Mouse (Mus musculus) CH12.LX (cell line): ENCODE measurements at regions not wholly inside any gene's neighbourhood (a gene's known extent, or its start where the extent isn't known, plus 50 kb on each side); places are given as distances from the start of the nearest gene placed in this dataset.

ENCODE experiments used
- DNase-seq: peaks from one replicate; pipeline ENCODE4 v3.0.0-alpha.2; 2013; ENCODE audit errors: extremely low read depth
- H3K27ac ChIP-seq: 2 replicates; pipeline ENCODE4 v1.5.1; 2012; ENCODE audit warnings: low read depth, mild to moderate bottlenecking, control low read depth, moderate library complexity; ENCODE audit not compliant: insufficient read depth
- H3K27me3 ChIP-seq: replicated peaks from 2 replicates; pipeline ENCODE3; 2012; ENCODE audit warnings: inconsistent platforms
- H3K36me3 ChIP-seq, 2 experiments: replicated peaks in 1 of 2; 2 replicates each; pipeline versions ENCODE3 to v1.6.1; 2012; ENCODE audit warnings: inconsistent platforms in 1 of 2, low read length in 1 of 2, mild to moderate bottlenecking in 1 of 2, mixed read lengths in 1 of 2, moderate library complexity in 1 of 2; ENCODE audit not compliant: control insufficient read depth in 1 of 2, insufficient read depth in 1 of 2
- H3K4me1 ChIP-seq, 2 experiments: 2 replicates each; pipeline ENCODE4 v1.6.1; 2012; ENCODE audit warnings: inconsistent platforms in 1 of 2, moderate library complexity in 1 of 2; ENCODE audit not compliant: insufficient read depth in 2 of 2, control insufficient read depth in 1 of 2
- H3K4me2 ChIP-seq: 2 replicates; pipeline ENCODE4 v1.6.1; 2012; ENCODE audit warnings: low read depth, mild to moderate bottlenecking, control low read depth; ENCODE audit not compliant: poor library complexity, insufficient read depth, severe bottlenecking
- H3K4me3 ChIP-seq, 3 experiments: fragments of 150-350 bp in 1 of 3; sonication (generic) in 1 of 3; replicated peaks in 1 of 3; 2 replicates each; pipeline versions ENCODE3 to v1.5.1; 2011 to 2012; ENCODE audit warnings: low read depth in 2 of 3, low read length in 2 of 3, mild to moderate bottlenecking in 2 of 3, moderate library complexity in 2 of 3, control low read depth in 1 of 3, improper control_type of control experiment in 1 of 3, inconsistent platforms in 1 of 3, mixed read lengths in 1 of 3; ENCODE audit not compliant: poor library complexity in 1 of 3
- H3K79me2 ChIP-seq: replicated peaks from 2 replicates; pipeline ENCODE4 v1.6.1; 2012; ENCODE audit warnings: mild to moderate bottlenecking, moderate library complexity; ENCODE audit not compliant: control insufficient read depth, poor library complexity, insufficient read depth, severe bottlenecking; ENCODE audit errors: extremely low read depth
- H3K9ac ChIP-seq: 2 replicates; pipeline ENCODE4 v1.6.1; 2012; ENCODE audit warnings: low read depth, mild to moderate bottlenecking, control low read depth, moderate library complexity; ENCODE audit not compliant: insufficient read depth
- H3K9me3 ChIP-seq: replicated peaks from 2 replicates; pipeline ENCODE3; 2012; ENCODE audit warnings: low read length, inconsistent platforms, mixed read lengths
- BHLHE40 ChIP-seq: IDR thresholded peaks from 2 replicates; pipeline ENCODE4 v1.6.1; 2011; ENCODE audit warnings: mild to moderate bottlenecking, low read depth, low read length, improper control_type of control experiment
- CHD1 ChIP-seq: IDR thresholded peaks from 2 replicates; pipeline ENCODE4 v1.6.1; 2012; ENCODE audit warnings: low read depth, low read length, improper control_type of control experiment, inconsistent platforms
- CTCF ChIP-seq, 2 experiments: IDR thresholded peaks in 1 of 2; conservative IDR thresholded peaks in 1 of 2; 2 replicates each; pipeline ENCODE4 v1.5.1; 2011 to 2012; ENCODE audit warnings: low read depth in 2 of 2, low read length in 2 of 2, improper control_type of control experiment in 1 of 2, inconsistent platforms in 1 of 2, mild to moderate bottlenecking in 1 of 2, moderate library complexity in 1 of 2
- E2F4 ChIP-seq: IDR thresholded peaks from 2 replicates; pipeline ENCODE4 v1.6.1; 2011; ENCODE audit warnings: low read depth, low read length, improper control_type of control experiment; ENCODE audit not compliant: insufficient replicate concordance
- JUN ChIP-seq: IDR thresholded peaks from 2 replicates; pipeline ENCODE4 v1.6.1; 2011; ENCODE audit warnings: low read depth, mild to moderate bottlenecking, low read length, improper control_type of control experiment, moderate library complexity; ENCODE audit not compliant: insufficient read depth
- JUND ChIP-seq: conservative IDR thresholded peaks from 2 replicates; pipeline ENCODE4 v1.6.1; 2011; ENCODE audit warnings: low read depth, low read length, improper control_type of control experiment
- KAT2A ChIP-seq: IDR thresholded peaks from 2 replicates; pipeline ENCODE4 v1.6.1; 2012; ENCODE audit warnings: low read length, improper control_type of control experiment, inconsistent platforms; ENCODE audit not compliant: insufficient replicate concordance
- MAFK ChIP-seq: IDR thresholded peaks from 2 replicates; pipeline ENCODE4 v1.6.1; 2011; ENCODE audit warnings: low read length, improper control_type of control experiment; ENCODE audit not compliant: insufficient replicate concordance
- MAX ChIP-seq: IDR thresholded peaks from 2 replicates; pipeline ENCODE4 v1.6.1; 2011; ENCODE audit warnings: low read length, improper control_type of control experiment
- MAZ ChIP-seq: IDR thresholded peaks from 2 replicates; pipeline ENCODE4 v1.6.1; 2012; ENCODE audit warnings: low read depth, mild to moderate bottlenecking, inconsistent platforms, low read length, improper control_type of control experiment, moderate library complexity
- MXI1 ChIP-seq: IDR thresholded peaks from 2 replicates; pipeline ENCODE4 v1.6.1; 2011; ENCODE audit warnings: mild to moderate bottlenecking, low read depth, low read length, improper control_type of control experiment
- MYC ChIP-seq: IDR thresholded peaks from 2 replicates; pipeline ENCODE4 v1.6.1; 2011; ENCODE audit warnings: low read depth, mild to moderate bottlenecking, improper control_type of control experiment, low read length
- NELFE ChIP-seq: IDR thresholded peaks from 2 replicates; pipeline ENCODE4 v1.6.1; 2011; ENCODE audit warnings: low read depth, low read length, improper control_type of control experiment
- NRF1 ChIP-seq: IDR thresholded peaks from 2 replicates; pipeline ENCODE4 v1.6.1; 2014; ENCODE audit warnings: low read depth, mild to moderate bottlenecking, inconsistent platforms, low read length, improper control_type of control experiment, moderate library complexity
- PAX5 ChIP-seq: IDR thresholded peaks from 2 replicates; pipeline ENCODE4 v1.6.1; 2012; ENCODE audit warnings: low read length, inconsistent platforms, mixed read lengths
- POLR2A ChIP-seq: IDR thresholded peaks from 2 replicates; pipeline ENCODE4 v1.6.1; 2011; ENCODE audit warnings: low read depth, mild to moderate bottlenecking, improper control_type of control experiment, low read length
- RCOR1 ChIP-seq: conservative IDR thresholded peaks from 2 replicates; pipeline ENCODE4 v1.6.1; 2012; ENCODE audit warnings: low read depth, mild to moderate bottlenecking, inconsistent platforms, low read length, improper control_type of control experiment
- SMC3 ChIP-seq: IDR thresholded peaks from 2 replicates; pipeline ENCODE4 v1.6.1; 2011; ENCODE audit warnings: low read depth, low read length, improper control_type of control experiment
- TBP ChIP-seq: conservative IDR thresholded peaks from 2 replicates; pipeline ENCODE4 v1.6.1; 2011; ENCODE audit warnings: low read depth, low read length, improper control_type of control experiment
- ZC3H11A ChIP-seq: IDR thresholded peaks from 2 replicates; pipeline ENCODE4 v1.6.1; 2012; ENCODE audit warnings: low read depth, mild to moderate bottlenecking, inconsistent platforms, low read length, improper control_type of control experiment
- ZMIZ1 ChIP-seq: IDR thresholded peaks from 2 replicates; pipeline ENCODE4 v1.6.1; 2012; ENCODE audit warnings: low read depth, mild to moderate bottlenecking, inconsistent platforms, low read length, improper control_type of control experiment
- dilution Hi-C: fragments of 300-500 bp; cut with MboI; formaldehyde crosslinking; loops from 2 replicates; pipeline ENCODE4 v1.14.3; 2020; ENCODE audit warnings: low sequenced_read_pairs; ENCODE audit not compliant: extremely low pct_unique_long_range_greater_than_20kb, extremely low pct_ligation_motif_present
- in situ Hi-C: fragments of 300-500 bp; cut with MboI; formaldehyde crosslinking; loops from 3 replicates; pipeline ENCODE4 v1.14.3; 2019; ENCODE audit warnings: low sequenced_read_pairs, low pct_ligation_motif_present, low pct_unique_long_range_greater_than_20kb, mixed read lengths

- Histone ChIP-seq H3K27ac (no peak overlapping the region), H3K4me3 (no peak overlapping the region), H3K27me3 (no peaks in the 10 kb centered on the region), H3K4me2 (no peak overlapping the region), H3K9me3 (peaks cover 2% of the 10 kb centered on the region), H3K9ac (no peak overlapping the region), H3K36me3 (no peaks in the 10 kb centered on the region)
- dilution Hi-C loops (no loop called here), in situ Hi-C loops (no loop called here)
- no peak for DNase-seq
- TF ChIP-seq NELFE = no peak
- no peak for TF ChIP-seq JUND
- no peak for TF ChIP-seq CHD1
- TF ChIP-seq POLR2A = no peak
- no peak for TF ChIP-seq MYC
- TF ChIP-seq MAX = no peak
- no peak for TF ChIP-seq MAZ
- TF ChIP-seq MAFK = no peak
- no peak for TF ChIP-seq PAX5
- TF ChIP-seq E2F4 = no peak
- TF ChIP-seq MXI1 = no peak
- no peak for TF ChIP-seq SMC3
- no peak for TF ChIP-seq RCOR1
- no peak for TF ChIP-seq TBP
- TF ChIP-seq, all 38 proteins: peak for 0
- Histone ChIP-seq H3K79me2 (no peaks in the 10 kb centered on the region), H3K4me1 (peaks cover 7 to 40% of the 10 kb centered on the region in 2 experiments)
These were observed 60.3 kb downstream of the Gm11733 start for GRCm38 (mm10) chr11:117544507-117544906.

DNA sequence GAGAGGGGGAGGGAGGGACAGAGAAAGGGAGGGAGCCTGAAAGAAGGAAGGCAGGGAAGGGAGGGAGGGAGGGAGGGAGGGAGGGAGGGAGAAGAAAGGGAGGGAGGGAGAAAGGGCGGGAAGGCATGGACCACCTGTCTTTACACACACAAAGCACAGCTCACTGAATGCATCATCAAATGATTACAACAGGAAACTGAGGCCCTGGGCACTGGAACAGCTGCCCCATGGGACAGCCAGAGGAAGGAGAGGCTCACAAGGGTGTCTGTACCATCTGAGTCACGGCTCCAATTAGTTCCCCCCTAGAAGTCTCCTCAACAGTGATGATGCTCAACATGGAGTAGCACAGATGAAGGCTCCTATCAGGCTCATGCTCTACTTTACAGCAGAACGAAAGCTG, 60.8 kb downstream of the Gm11733 start:
- Histone ChIP-seq H3K27ac (no peak overlapping the region), H3K4me3 (no peak overlapping the region), H3K4me2 (no peak overlapping the region), H3K4me1 (peaks cover 7 to 39% of the 10 kb centered on the region in 2 experiments), H3K79me2 (no peaks in the 10 kb centered on the region), H3K9me3 (peaks cover 2% of the 10 kb centered on the region), H3K9ac (no peak overlapping the region), H3K36me3 (no peaks in the 10 kb centered on the region), H3K27me3 (no peaks in the 10 kb centered on the region)
- TF ChIP-seq TBP = no peak
- TF ChIP-seq CHD1 = no peak
- no peak for TF ChIP-seq ZC3H11A
- TF ChIP-seq CTCF (conservative IDR thresholded peaks at IDR 0.05 in 1 of 2, IDR thresholded peaks at IDR 0.05 in 1 of 2; ENCODE audit: low read depth in 2 of 2, low read length in 2 of 2) = no peak
- no peak for TF ChIP-seq BHLHE40
- TF ChIP-seq NRF1 = no peak
- no peak for TF ChIP-seq RCOR1
- TF ChIP-seq KAT2A = no peak
- no peak for TF ChIP-seq JUN
- TF ChIP-seq ZMIZ1 = no peak
- TF ChIP-seq MAZ = no peak
- TF ChIP-seq MXI1 = no peak
- DNase-seq = peak; percentile 63
- in situ Hi-C loops = no loop called here
- dilution Hi-C loops = no loop called here
